Mouse (Mus musculus): ENCODE data around the gene Vmn1r225. TPM values are rescaled to one million over a fixed set of nuclear protein-coding genes. Genes with fewer than 3 reads are reported as not detected.
"Not testable (repeated sequence)": the region's sequence is repeated elsewhere in the genome, so short reads cannot be mapped to it uniquely, and the experiment has no call there.

The Vmn1r225 gene
- not detected in 2 replicates for polyA plus RNA-seq (2015; fragmentation: Nextera tagmentation; extraction: Ambion mirVana)

DNA sequence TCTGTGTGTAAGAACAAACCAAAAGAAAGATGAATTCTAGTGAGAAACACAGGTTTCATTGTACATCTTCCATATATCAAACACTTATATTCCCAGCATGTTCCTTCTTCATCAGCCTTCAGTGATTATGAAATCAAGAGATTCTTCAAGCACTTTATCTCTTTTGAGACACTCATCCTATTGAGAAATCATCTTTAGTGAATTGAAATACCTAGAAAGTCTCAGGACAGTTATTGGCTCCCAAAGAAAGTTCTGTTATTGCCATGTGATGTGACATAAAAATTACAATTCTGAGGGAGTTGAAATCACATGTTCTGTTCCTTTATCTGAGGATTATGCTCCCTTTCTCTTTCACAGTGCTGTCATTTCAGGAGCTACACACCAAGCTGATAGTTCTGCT is at the start of gene Vmn1r225:
Gene Vmn1r225, plus strand, starts transcription at position 301 of the 400 bp plus-strand sequence.
- no peaks in the 10 kb centered on the region for H3K27me3 ChIP-seq
- ATAC-seq (ENCODE audit: insufficient number of reproducible peaks, low FRiP score, low TSS enrichment, low read depth): no peak
- H3K27ac ChIP-seq (replicated peaks): no peak within 1 kb of the TSS
- H3K36me3 ChIP-seq: no peaks in the 10 kb centered on the region
- no peaks in the 10 kb centered on the region for H3K4me1 ChIP-seq
- H3K4me3 ChIP-seq (replicated peaks): no peak within 1 kb of the TSS
- no peak within 1 kb of the TSS for H3K4me2 ChIP-seq (replicated peaks)
- H3K9ac ChIP-seq: no peak within 1 kb of the TSS
- H3K9me3 ChIP-seq (replicated peaks): no peaks in the 10 kb centered on the region

DNA sequence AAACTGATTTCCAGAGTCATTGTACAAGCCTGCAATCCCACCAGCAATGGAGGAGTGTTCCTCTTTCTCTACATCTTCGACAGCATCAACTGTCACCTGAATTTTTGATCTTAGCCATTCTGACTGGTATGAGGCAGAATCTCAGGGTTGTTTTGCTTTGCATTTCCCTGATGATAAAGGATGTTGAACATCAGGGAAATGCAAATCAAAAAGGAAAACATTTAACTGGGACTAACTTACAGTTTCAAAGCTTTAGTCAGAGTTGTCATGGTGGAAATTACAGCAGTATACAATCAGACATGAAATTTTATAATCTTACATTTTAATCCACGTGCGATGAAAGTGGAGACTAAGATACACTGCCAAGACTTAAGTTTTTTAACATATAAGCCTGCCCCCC is 24.6 kb upstream of the Vmn1r225 start:
- H3K4me3 ChIP-seq (replicated peaks): no peak overlapping the region
- H3K9me3 ChIP-seq (replicated peaks): no peaks in the 10 kb centered on the region; the same call in 1 of the 2 replicates
- ATAC-seq (ENCODE audit: insufficient number of reproducible peaks, low FRiP score, low TSS enrichment, low read depth): no peak
- H3K27me3 ChIP-seq: no peaks in the 10 kb centered on the region
- H3K27ac ChIP-seq (replicated peaks): no peak overlapping the region
- H3K4me1 ChIP-seq: no peaks in the 10 kb centered on the region
- H3K4me2 ChIP-seq (replicated peaks): no peak overlapping the region
- no peaks in the 10 kb centered on the region for H3K36me3 ChIP-seq
- no peak overlapping the region for H3K9ac ChIP-seq
- WGBS: 63% methylated on average over 3 of the region's 3 CpGs

- H3K4me2 ChIP-seq (replicated peaks): no peak within 1 kb of the TSS
- no peaks in the 10 kb centered on the region for H3K4me1 ChIP-seq
- H3K36me3 ChIP-seq: no peaks in the 10 kb centered on the region
- no peak within 1 kb of the TSS for H3K9ac ChIP-seq
- H3K27ac ChIP-seq (replicated peaks): no peak within 1 kb of the TSS
- H3K27me3 ChIP-seq: no peaks in the 10 kb centered on the region
- no peak within 1 kb of the TSS for H3K4me3 ChIP-seq (replicated peaks)
- no peak for ATAC-seq (ENCODE audit: insufficient number of reproducible peaks, low FRiP score, low TSS enrichment, low read depth)
- no peaks in the 10 kb centered on the region for H3K9me3 ChIP-seq (replicated peaks)
These were observed 16.7 kb upstream of the Vmn1r225 start, which contains the start of gene Vmn2r108 for GRCm38 (mm10) chr17:20481231-20481630. Vmn2r108 (minus strand) TSS chr17:20481331.

GRCm38 (mm10) chr17:20508247-20508646 is 10.3 kb downstream of the Vmn1r225 start:
- H3K36me3 ChIP-seq; H3K27ac ChIP-seq (replicated peaks); H3K9ac ChIP-seq; H3K4me2 ChIP-seq (replicated peaks); H3K4me1 ChIP-seq; H3K27me3 ChIP-seq; H3K4me3 ChIP-seq (replicated peaks); H3K9me3 ChIP-seq (replicated peaks); ATAC-seq (ENCODE audit: insufficient number of reproducible peaks, low FRiP score, low TSS enrichment, low read depth): not testable (repeated sequence)

Other genes with a start within 250 kb of the Vmn1r225 start
- not detected in 2 replicates for gene Vmn2r106, start 212.6 kb upstream of the Vmn1r225 start, polyA plus RNA-seq (2015; fragmentation: Nextera tagmentation; extraction: Ambion mirVana)
- gene Vmn2r107, start 152.9 kb upstream of the Vmn1r225 start, polyA plus RNA-seq (2015; fragmentation: Nextera tagmentation; extraction: Ambion mirVana): not detected in 2 replicates
- not detected in 2 replicates for gene Vmn1r224, start 84.0 kb upstream of the Vmn1r225 start, polyA plus RNA-seq (2015; fragmentation: Nextera tagmentation; extraction: Ambion mirVana)
- gene Vmn2r108, start 16.8 kb upstream of the Vmn1r225 start, polyA plus RNA-seq (2015; fragmentation: Nextera tagmentation; extraction: Ambion mirVana): not detected in 2 replicates
- not detected in 2 replicates for gene Vmn2r109, start 66.6 kb downstream of the Vmn1r225 start, polyA plus RNA-seq (2015; fragmentation: Nextera tagmentation; extraction: Ambion mirVana)
- 0.01 and 0.04 TPM in 2 replicates for gene Vmn2r110, start 98.3 kb downstream of the Vmn1r225 start, polyA plus RNA-seq (2015; fragmentation: Nextera tagmentation; extraction: Ambion mirVana)
- not detected in 2 replicates for gene Fpr-rs3, start 126.7 kb downstream of the Vmn1r225 start, polyA plus RNA-seq (2015; fragmentation: Nextera tagmentation; extraction: Ambion mirVana)
- gene Vmn1r226, start 184.7 kb downstream of the Vmn1r225 start, polyA plus RNA-seq (2015; fragmentation: Nextera tagmentation; extraction: Ambion mirVana): not detected in 2 replicates
- not detected in 2 replicates for gene Vmn1r227, start 231.7 kb downstream of the Vmn1r225 start, polyA plus RNA-seq (2015; fragmentation: Nextera tagmentation; extraction: Ambion mirVana)

All from embryonic facial prominence, embryonic 15.5 days (tissue).